Mouse (Mus musculus): ENCODE results near the gene Olfr888. TPM values are rescaled to one million over a fixed set of nuclear protein-coding genes. Genes with fewer than 3 reads are reported as not detected.

The Olfr888 gene
- polyA plus RNA-seq (2012; rRNA removed; ENCODE audit: low replicate concordance), result not detected in 2 replicates

DNA sequence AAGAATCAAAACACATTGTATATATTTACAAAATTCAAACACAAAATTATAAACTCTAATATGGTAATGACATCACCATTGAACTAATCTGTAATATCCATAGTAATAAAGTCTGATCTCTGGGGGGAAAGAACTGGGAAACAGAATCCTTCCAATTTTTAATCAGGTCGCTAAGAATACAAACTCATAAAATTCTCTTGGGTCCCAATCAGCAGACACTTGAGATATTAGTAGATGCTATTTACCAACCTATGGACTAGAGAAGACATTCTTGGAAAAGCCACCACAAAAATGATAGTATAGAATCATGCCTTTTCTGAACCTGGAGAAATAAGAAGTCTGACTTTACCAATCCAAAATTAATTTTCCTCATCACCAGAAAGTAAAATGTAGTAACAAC lies at the start of gene Olfr888:
Gene Olfr888, plus strand, starts transcription at position 301 of the 400 bp plus-strand sequence.

DNA sequence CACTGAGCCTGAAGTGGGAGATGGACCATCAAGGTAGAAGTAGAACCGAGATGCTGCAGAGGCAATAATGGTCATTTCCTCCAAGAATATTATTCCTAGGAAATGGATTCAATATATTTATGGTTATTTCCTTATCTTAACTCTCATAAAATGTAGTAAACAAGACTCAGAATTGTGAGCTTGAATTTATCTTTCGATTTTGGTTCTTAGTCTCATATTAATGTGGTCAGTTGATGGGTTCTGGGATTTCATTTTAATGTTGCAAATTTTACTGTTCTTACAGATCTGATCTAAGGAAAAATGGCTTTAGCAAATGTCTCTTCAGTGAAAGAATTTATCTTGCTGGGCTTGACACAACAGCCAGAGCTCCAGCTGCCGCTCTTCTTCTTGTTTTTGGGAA lies 46.9 kb upstream of the Olfr888 start, which contains the start of gene Olfr885:
Gene Olfr885, plus strand, starts transcription at position 301 of the 400 bp plus-strand sequence.

DNA sequence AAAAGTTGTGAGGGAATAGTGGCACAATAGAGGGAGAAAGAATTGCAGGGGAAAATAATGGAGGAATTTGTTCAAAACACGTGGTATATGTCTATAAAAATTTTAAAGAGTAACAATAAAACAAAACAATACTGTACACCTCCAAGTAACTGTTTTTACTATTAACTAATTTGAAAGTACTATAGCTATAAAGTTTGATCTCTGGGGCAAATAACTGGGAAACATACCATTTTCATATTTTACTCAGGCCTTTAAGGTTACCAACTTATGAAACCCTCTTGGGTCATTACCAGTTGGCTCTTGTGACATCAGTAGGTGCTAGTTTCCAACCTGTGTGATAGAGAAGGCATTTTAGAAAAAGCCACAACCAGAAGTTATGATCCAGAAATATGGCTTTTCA lies 24.2 kb upstream of the Olfr888 start, which contains the start of gene Olfr887:
Gene Olfr887, plus strand, starts transcription at position 301 of the 400 bp plus-strand sequence.

DNA sequence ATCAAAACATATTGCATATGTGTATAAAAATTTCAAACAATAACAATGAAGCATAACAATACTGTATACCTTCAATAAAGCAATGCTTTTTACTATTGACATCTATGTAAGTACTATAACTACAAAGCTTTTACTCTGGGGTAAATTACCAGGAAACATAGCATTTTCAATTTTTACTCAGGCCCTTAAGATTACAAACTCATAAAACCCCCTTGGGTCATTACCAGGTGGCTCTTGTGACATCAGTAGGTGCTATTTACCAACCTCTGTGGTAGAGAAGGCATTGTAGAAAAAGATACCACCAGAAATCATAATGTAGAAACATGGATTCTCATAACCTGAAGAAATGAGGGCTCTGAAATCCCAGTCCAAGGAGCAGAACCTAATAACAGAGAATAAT lies 7.0 kb downstream of the Olfr888 start, which contains the start of gene Olfr889:
Gene Olfr889, plus strand, starts transcription at position 301 of the 400 bp plus-strand sequence.

DNA sequence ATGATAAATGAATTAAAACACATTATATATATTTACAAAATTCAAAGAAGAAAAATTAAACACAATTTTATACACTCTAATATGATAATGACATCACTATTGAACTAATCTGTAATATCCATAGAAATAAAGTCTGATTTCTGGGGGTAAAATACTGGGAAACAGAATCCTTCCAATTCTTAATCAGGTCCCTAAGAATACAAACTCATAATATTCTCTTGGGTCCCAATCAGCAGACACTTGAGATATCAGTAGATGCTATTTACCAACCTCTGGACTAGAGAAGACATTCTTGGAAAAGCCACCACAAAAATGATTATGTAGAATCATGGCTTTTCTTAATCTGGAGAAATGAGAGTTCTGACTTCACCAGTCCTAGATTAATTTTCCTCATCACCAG lies 34.3 kb downstream of the Olfr888 start, which contains the start of gene Olfr890:
Gene Olfr890, plus strand, starts transcription at position 301 of the 400 bp plus-strand sequence.

Other genes with a start within 250 kb of the Olfr888 start
- not detected in 2 replicates for gene Olfr145, start 211.4 kb upstream of the Olfr888 start, polyA plus RNA-seq (2012; rRNA removed; ENCODE audit: low replicate concordance)
- not detected in 2 replicates for gene Olfr878, start 190.3 kb upstream of the Olfr888 start, polyA plus RNA-seq (2012; rRNA removed; ENCODE audit: low replicate concordance)
- gene Olfr881, start 116.3 kb upstream of the Olfr888 start, polyA plus RNA-seq (2012; rRNA removed; ENCODE audit: low replicate concordance), result not detected in 2 replicates
- not detected in 2 replicates for gene Olfr883, start 82.3 kb upstream of the Olfr888 start, polyA plus RNA-seq (2012; rRNA removed; ENCODE audit: low replicate concordance)
- gene Olfr884, start 61.6 kb upstream of the Olfr888 start, polyA plus RNA-seq (2012; rRNA removed; ENCODE audit: low replicate concordance), result not detected in 2 replicates
- not detected in 2 replicates for gene Olfr885, start 46.8 kb upstream of the Olfr888 start, polyA plus RNA-seq (2012; rRNA removed; ENCODE audit: low replicate concordance)
- gene Olfr887, start 24.1 kb upstream of the Olfr888 start, polyA plus RNA-seq (2012; rRNA removed; ENCODE audit: low replicate concordance), result not detected in 2 replicates
- not detected in 2 replicates for gene Olfr889, start 7.1 kb downstream of the Olfr888 start, polyA plus RNA-seq (2012; rRNA removed; ENCODE audit: low replicate concordance)
- gene Olfr890, start 34.4 kb downstream of the Olfr888 start, polyA plus RNA-seq (2012; rRNA removed; ENCODE audit: low replicate concordance), result not detected in 2 replicates
- not detected in 2 replicates for gene Olfr891, start 72.7 kb downstream of the Olfr888 start, polyA plus RNA-seq (2012; rRNA removed; ENCODE audit: low replicate concordance)
- not detected in 2 replicates for gene Olfr893, start 100.2 kb downstream of the Olfr888 start, polyA plus RNA-seq (2012; rRNA removed; ENCODE audit: low replicate concordance)
- not detected in 2 replicates for gene Olfr894, start 109.9 kb downstream of the Olfr888 start, polyA plus RNA-seq (2012; rRNA removed; ENCODE audit: low replicate concordance)
- not detected in 2 replicates for gene Olfr143, start 144.6 kb downstream of the Olfr888 start, polyA plus RNA-seq (2012; rRNA removed; ENCODE audit: low replicate concordance)
- not detected in 2 replicates for gene Olfr895, start 159.7 kb downstream of the Olfr888 start, polyA plus RNA-seq (2012; rRNA removed; ENCODE audit: low replicate concordance)
- not detected in 2 replicates for gene Olfr896-ps1, start 183.0 kb downstream of the Olfr888 start, polyA plus RNA-seq (2012; rRNA removed; ENCODE audit: low replicate concordance)
- gene Olfr25, start 220.9 kb downstream of the Olfr888 start, polyA plus RNA-seq (2012; rRNA removed; ENCODE audit: low replicate concordance), result not detected in 2 replicates
- not detected in 2 replicates for gene Olfr898, start 240.3 kb downstream of the Olfr888 start, polyA plus RNA-seq (2012; rRNA removed; ENCODE audit: low replicate concordance)

Data from duodenum, adult 2 months (tissue).